Mouse (Mus musculus) liver, embryonic 14.5 days (tissue): Measurements from ENCODE around the gene Gm43191. TPM values are rescaled to one million over a fixed set of nuclear protein-coding genes. Genes with fewer than 3 reads are reported as not detected.

ENCODE experiments used
- ATAC-seq: fragments of 200-750 bp; cut with Nextera tagmentation; 2 replicates; pipeline ENCODE4 v1.8.0; 2017; ENCODE audit warnings: moderate number of reproducible peaks, mild to moderate bottlenecking, moderate library complexity; ENCODE audit not compliant: insufficient read depth
- DNase-seq, 3 experiments: peaks; one replicate each; pipeline ENCODE4 v3.0.0-alpha.2; 2012 to 2013; ENCODE audit warnings: low read depth in 3 of 3, low spot score in 3 of 3
- H3K27ac ChIP-seq: fragments of 300-500 bp; sonication (generic); 2 replicates; pipeline ENCODE4 v1.5.1; 2014; ENCODE audit warnings: moderate library complexity, mild to moderate bottlenecking, control low read depth, inconsistent platforms
- H3K27me3 ChIP-seq: fragments of 300-500 bp; sonication (generic); 2 replicates; pipeline ENCODE4 v1.6.1; 2014; ENCODE audit warnings: mild to moderate bottlenecking, low read length, moderate library complexity; ENCODE audit not compliant: control insufficient read depth, insufficient read depth
- H3K36me3 ChIP-seq: fragments of 300-500 bp; sonication (generic); replicated peaks from 2 replicates; pipeline ENCODE4 v1.6.1; 2014; ENCODE audit warnings: low read depth; ENCODE audit not compliant: control insufficient read depth, insufficient read depth
- H3K4me1 ChIP-seq, 2 experiments: fragments of 200-500 bp in 1 of 2; fragments of 300-500 bp in 1 of 2; sonication (generic) in 1 of 2; replicated peaks; 2 replicates each; pipeline ENCODE4 v1.6.1; 2012 to 2014; ENCODE audit warnings: antibody characterized with exemption in 1 of 2, inconsistent platforms in 1 of 2, low read length in 1 of 2; ENCODE audit not compliant: control insufficient read depth in 2 of 2, insufficient read depth in 2 of 2
- H3K4me2 ChIP-seq: fragments of 300-500 bp; sonication (generic); 2 replicates; pipeline ENCODE4 v1.6.1; 2014; ENCODE audit warnings: low read depth, mild to moderate bottlenecking, control low read depth, moderate library complexity
- H3K4me3 ChIP-seq, 2 experiments: fragments of 200-500 bp in 1 of 2; fragments of 300-500 bp in 1 of 2; sonication (generic) in 1 of 2; 2 replicates each; pipeline ENCODE4 v1.5.1; 2012 to 2014; ENCODE audit warnings: low read depth in 2 of 2, low read length in 2 of 2, mild to moderate bottlenecking in 2 of 2, control low read depth in 1 of 2, inconsistent platforms in 1 of 2, moderate library complexity in 1 of 2; ENCODE audit not compliant: insufficient read depth in 1 of 2
- H3K9ac ChIP-seq: fragments of 300-500 bp; sonication (generic); replicated peaks from 2 replicates; pipeline ENCODE4 v1.6.1; 2014; ENCODE audit warnings: mild to moderate bottlenecking, control low read depth, moderate library complexity
- H3K9me3 ChIP-seq: fragments of 300-500 bp; sonication (generic); 2 replicates; pipeline ENCODE4 v1.6.1; 2016; ENCODE audit warnings: low read length, mixed read lengths; ENCODE audit not compliant: control insufficient read depth
- CTCF ChIP-seq: IDR thresholded peaks from 2 replicates; pipeline ENCODE4 v1.5.1; 2016; ENCODE audit warnings: antibody characterized with exemption, low read depth, control low read depth
- EP300 ChIP-seq: IDR thresholded peaks from 2 replicates; pipeline ENCODE4 v1.6.1; 2016; ENCODE audit warnings: antibody characterized with exemption, low read depth
- WGBS: fragments of 180-500 bp; shearing (Covaris S2); extraction: QIAGEN DNeasy Blood & Tissue Kit; methylation state at CpG from one replicate; pipeline ENCODE4 v1.1.7; 2014; ENCODE audit not compliant: insufficient replicate concordance; 5-methylcytosine and 5-hydroxymethylcytosine counted together
- polyA plus RNA-seq, 2 experiments: library from polyadenylated mRNA; depleted of rRNA in 1 of 2; stranded (reverse) in 1 of 2; unstranded in 1 of 2; fragments of >200 nt; fragmentation: Nextera tagmentation in 1 of 2; extraction: Ambion mirVana in 1 of 2; gene quantifications; 2 replicates each; pipeline versions ENCODE4 v1.2.1 to v1.2.3; 2012 to 2014

Gene Gm43191
- polyA plus RNA-seq, 2 experiments, result not detected

DNA sequence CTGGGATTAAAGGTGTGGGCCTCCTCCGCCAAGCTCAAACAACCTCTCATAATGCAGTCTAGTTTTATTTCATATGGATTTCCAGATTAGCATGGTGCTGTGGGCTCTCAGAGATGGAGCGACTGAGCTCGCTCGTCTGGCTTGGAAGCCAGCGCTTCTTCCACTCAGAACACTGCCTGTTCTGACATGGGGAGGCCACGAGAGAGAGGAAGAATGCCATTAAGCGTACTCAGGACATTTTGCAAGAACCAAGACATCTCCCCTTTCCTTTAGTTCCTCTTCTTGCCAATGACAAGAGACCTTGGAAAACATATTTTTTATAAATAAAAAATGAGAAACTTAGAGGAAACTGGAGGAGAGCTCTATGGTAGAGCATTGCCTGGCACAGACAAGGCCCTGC, 32.3 kb downstream of the Gm43191 start:
- no peak overlapping the region for H3K9ac ChIP-seq
- no peaks in the 10 kb centered on the region for H3K27me3 ChIP-seq
- H3K4me2 ChIP-seq, result no peak overlapping the region
- H3K4me3 ChIP-seq, result no peak overlapping the region
- H3K36me3 ChIP-seq, result peaks cover 22% of the 10 kb centered on the region
- no peaks in the 10 kb centered on the region for H3K9me3 ChIP-seq
- WGBS, result 81% methylated on average over 7 of the region's 7 CpGs
- TF ChIP-seq EP300, result no peak
- no peak for TF ChIP-seq CTCF
- peaks cover 3 to 12% of the 10 kb centered on the region in 2 experiments for H3K4me1 ChIP-seq
- DNase-seq (no peak), ATAC-seq (no peak)
- H3K27ac ChIP-seq, result no peak overlapping the region

DNA sequence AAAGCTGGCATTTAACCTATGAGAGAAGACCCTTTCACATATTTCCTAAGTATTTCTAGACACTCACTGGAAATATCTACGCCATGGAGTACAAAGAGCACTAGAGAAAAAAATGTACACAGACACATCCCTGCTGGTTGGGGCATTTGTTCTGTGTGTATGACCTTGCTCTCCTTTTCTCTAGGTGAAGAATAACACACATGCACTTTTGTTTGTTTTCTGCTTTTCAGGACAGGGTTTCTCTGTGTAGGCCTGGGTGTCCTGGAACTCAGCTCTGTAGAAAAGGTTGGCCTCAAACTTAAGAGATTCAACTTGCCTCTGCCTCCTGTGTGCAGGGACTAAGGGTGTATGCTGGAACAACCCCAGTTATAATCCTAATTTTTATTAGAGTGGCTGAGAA, 34.7 kb downstream of the Gm43191 start:
- WGBS, result 78% methylated on average over 1 of the region's 1 CpGs
- H3K4me3 ChIP-seq, result no peak overlapping the region
- no peak overlapping the region for H3K4me2 ChIP-seq
- no peak overlapping the region for H3K9ac ChIP-seq
- no peaks in the 10 kb centered on the region for H3K9me3 ChIP-seq
- no peaks in the 10 kb centered on the region for H3K27me3 ChIP-seq
- TF ChIP-seq EP300 (no peak), CTCF (no peak)
- peaks cover 0 to 3% of the 10 kb centered on the region in 2 experiments; a peak in 2 of 4 replicates for H3K4me1 ChIP-seq
- DNase-seq (no peak), ATAC-seq (no peak)
- H3K36me3 ChIP-seq, result peaks cover 35% of the 10 kb centered on the region
- no peak overlapping the region for H3K27ac ChIP-seq

DNA sequence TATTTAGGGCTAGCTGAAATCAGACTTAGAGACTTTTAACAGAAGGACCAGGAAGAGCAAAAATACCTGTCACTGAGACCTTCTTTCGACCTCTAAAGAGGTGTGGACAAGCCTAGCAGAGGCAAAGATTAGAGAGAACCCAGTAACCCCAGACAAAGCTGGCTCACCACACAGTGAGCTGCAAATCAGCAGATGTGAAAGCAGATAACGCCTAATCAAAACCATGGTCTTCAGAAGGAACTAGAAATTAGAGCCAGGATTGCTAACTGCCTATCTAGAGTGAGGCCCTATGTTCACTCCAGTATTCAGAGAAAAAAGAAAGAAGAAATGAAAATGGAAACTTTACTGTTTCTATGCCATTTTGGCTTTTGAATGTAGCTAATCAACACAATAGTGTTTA, 38.7 kb downstream of the Gm43191 start:
- TF ChIP-seq EP300, result no peak
- 59% methylated on average over 2 of the region's 2 CpGs for WGBS
- no peak overlapping the region for H3K4me3 ChIP-seq
- no peak overlapping the region for H3K27ac ChIP-seq
- H3K9ac ChIP-seq, result no peak overlapping the region
- H3K4me1 ChIP-seq, result no peaks in the 10 kb centered on the region; a peak in 1 of 4 replicates
- H3K27me3 ChIP-seq, result no peaks in the 10 kb centered on the region
- 0 out of 2 replicates have a peak, but pooled peaks have one; percentile 21 for ATAC-seq
- H3K36me3 ChIP-seq, result peaks cover 48% of the 10 kb centered on the region
- H3K4me2 ChIP-seq, result no peak overlapping the region
- H3K9me3 ChIP-seq, result no peaks in the 10 kb centered on the region
- no peak for DNase-seq

DNA sequence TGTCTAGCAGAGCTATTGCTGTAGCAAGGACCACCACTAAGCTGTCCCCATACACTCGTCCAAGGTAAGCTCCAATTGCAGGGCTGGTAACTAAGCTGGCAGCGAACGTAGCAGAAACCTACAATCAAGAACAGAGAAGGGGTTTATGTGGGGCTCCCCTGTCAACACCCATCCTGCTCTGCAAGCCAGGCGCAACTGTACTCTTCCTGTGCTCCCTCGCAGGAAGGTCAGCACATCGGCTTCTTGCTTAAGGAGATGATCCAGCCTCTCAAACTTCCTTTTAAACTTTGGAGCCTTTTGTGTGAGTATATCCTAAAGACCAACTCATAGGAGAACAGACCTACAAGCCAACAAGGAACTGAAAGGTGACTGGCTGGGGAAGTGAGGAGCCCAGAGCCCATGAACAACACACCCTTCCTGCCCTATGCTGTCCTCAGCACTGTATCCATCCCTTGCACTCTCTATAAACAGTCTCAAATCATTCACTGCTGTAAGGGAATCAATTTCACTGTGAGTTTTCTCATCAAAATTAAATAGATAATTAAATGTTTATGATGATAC, 39.2 kb downstream of the Gm43191 start:
- 84% methylated on average over 6 of the region's 6 CpGs for WGBS
- Histone ChIP-seq H3K27me3 (no peaks in the 10 kb centered on the region), H3K4me1 (no peaks in the 10 kb centered on the region; a peak in 1 of 4 replicates), H3K36me3 (peaks cover 46% of the 10 kb centered on the region), H3K27ac (no peak overlapping the region), H3K4me3 (no peak overlapping the region), H3K9ac (no peak overlapping the region), H3K9me3 (no peaks in the 10 kb centered on the region), H3K4me2 (no peak overlapping the region)
- no peak for TF ChIP-seq EP300
- no peak for TF ChIP-seq CTCF
- ATAC-seq (no peak), DNase-seq (no peak)

DNA sequence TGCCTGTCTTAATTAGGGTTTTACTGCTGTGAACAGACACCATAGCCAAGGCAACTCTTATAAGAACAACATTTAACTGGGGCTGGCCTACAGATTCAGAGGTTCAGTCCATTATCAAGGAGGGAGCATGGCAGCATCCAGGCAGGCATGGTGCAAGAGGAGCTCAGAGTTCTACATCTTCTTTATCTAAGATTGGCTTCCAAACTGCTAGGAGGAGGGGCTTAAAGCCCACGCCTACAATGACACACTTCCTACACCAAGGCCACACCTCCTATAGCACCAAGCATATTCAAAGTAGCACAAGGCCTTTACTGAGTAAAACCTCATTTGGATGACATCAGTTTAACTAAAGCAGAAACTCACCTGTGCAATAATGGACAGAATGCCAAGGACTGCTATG, 41.0 kb downstream of the Gm43191 start:
- no peak overlapping the region for H3K4me2 ChIP-seq
- no peak for TF ChIP-seq CTCF
- no peak for TF ChIP-seq EP300
- H3K36me3 ChIP-seq, result peaks cover 50% of the 10 kb centered on the region
- no peak overlapping the region for H3K4me3 ChIP-seq
- no peak overlapping the region for H3K9ac ChIP-seq
- ATAC-seq (peak; percentile 65; the same call in 1 of the 2 replicates), DNase-seq (peak in 1 of 3 experiments; percentile 35)
- H3K27ac ChIP-seq, result no peak overlapping the region
- H3K27me3 ChIP-seq, result no peaks in the 10 kb centered on the region
- no peaks in the 10 kb centered on the region; a peak in 1 of 4 replicates for H3K4me1 ChIP-seq
- 54% methylated on average over 1 of the region's 1 CpGs for WGBS
- no peaks in the 10 kb centered on the region for H3K9me3 ChIP-seq
